Mouse (Mus musculus) ovary, adult 10 weeks (tissue): ENCODE results near the gene Mrpl40. TPM values are rescaled to one million over a fixed set of nuclear protein-coding genes. Genes with fewer than 3 reads are reported as not detected.

Experiments used
- polyA plus RNA-seq: library from polyadenylated mRNA; stranded (reverse); fragments of 350-450 nt; fragmentation: Illumina TruSeq; extraction: RNeasy Lipid Tissue Mini Kit (QIAGEN cat#74804); gene quantifications from one replicate; pipeline ENCODE4 v1.2.3, GENCODE M21; 2014

Gene Mrpl40
- polyA plus RNA-seq: 58.9 TPM

DNA sequence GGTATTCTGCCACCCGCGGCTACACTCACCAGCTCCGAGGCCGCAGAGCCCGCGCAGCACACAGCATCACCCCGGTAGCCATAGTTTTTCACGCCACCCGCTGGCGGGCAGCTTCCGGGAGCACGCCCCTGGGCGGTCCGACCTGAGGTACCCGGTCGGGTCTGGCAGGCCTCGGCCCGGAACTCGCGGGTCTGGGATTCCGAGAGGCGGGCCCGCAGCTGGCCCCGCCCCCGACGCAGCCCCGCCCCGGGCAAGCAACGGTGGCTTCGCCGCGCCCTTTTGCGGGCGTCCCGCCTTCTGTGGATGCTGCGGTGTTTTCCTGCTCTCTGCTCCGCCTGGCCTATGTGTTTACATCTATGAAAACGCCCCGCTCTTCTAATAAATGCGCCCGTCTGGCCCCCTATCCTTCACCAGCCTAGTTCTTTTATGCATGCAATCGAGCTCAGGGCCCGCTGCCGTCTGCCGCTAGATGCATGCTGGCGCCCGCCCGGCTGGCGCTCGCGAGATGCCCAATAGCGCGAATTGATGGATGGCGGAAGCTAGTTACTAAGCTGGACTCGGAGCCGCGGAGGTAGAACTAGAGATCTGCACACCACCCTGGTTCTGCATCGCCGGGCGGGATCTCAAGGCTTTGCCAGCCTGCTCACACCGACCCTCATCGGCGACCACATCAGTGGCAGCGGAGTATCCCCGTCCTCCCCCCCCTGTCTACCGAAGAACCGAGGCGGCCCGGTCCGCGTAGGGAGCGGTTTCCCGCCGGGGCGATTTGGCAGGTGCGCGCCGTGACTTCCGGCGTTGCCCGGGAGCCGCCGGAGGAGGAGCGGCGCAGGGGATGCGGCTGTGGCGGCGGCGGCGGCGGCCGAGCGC lies at the start of gene Mrpl40, which contains the start of gene Hira:
Gene Mrpl40 (minus strand): TSS at position 421 of the 867 bp plus-strand sequence.
Gene Hira (plus strand): TSS at position 596 of the 867 bp plus-strand sequence.

DNA sequence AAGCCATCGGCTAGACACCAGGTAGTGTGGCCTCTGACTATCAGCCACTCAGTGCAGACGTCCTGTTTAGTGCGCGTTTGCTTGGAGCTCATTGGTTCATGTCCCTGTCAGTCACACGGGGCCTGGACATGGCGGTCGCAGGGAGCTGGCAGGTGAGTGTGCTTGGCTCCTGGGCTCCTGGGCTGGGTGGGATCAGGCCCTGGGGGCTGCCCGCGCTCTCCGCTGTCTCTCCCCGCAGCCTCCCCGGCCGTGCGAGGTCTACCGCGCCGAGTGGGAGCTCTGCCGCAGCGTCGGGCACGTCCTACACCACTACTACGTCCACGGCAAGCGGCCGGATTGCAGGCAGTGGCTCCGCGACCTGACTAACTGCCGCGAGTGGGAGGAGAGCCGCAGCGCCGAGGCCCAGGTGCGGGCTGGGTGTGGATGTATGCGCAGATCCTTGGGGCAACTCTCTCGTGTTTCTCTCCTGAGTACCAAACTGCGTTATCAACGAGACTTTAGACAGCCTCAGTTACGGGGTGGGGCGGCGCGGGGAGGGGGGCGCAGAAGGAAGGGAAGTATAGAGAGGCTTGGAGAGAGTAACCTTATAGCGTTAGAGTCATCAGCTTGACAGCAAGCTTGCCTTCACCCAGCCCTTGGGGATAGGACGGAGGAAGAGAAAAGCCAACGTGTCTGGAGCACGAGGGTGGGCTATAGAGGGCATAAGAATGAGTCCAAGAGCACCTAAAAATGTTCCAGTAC lies 40.0 kb downstream of the Mrpl40 start, which contains the start of the genes 2510002D24Rik and Gm28539:
Gene 2510002D24Rik (plus strand): TSS at position 111 of the 741 bp plus-strand sequence.
Gene Gm28539 (plus strand): TSS at position 117 of the 741 bp plus-strand sequence.

Other genes starting within 250 kb of the Mrpl40 start
- gene Sept5, start 246.9 kb downstream of the Mrpl40 start, polyA plus RNA-seq: not detected
- not detected for gene Cldn5, start 100.0 kb downstream of the Mrpl40 start, polyA plus RNA-seq
- gene Ufd1, start 65.1 kb downstream of the Mrpl40 start, polyA plus RNA-seq: 67.2 TPM
- 4.6 TPM for gene Cdc45, start 64.9 kb downstream of the Mrpl40 start, polyA plus RNA-seq
- gene 2510002D24Rik, start 40.3 kb downstream of the Mrpl40 start, polyA plus RNA-seq: 2.1 TPM
- gene Gm28539, start 40.3 kb downstream of the Mrpl40 start, polyA plus RNA-seq: not detected
- 25.1 TPM for gene Hira, start 175 bp upstream of the Mrpl40 start, polyA plus RNA-seq